Mouse (Mus musculus): ENCODE measurements around the gene Calhm2.

Gene Calhm2

DNA sequence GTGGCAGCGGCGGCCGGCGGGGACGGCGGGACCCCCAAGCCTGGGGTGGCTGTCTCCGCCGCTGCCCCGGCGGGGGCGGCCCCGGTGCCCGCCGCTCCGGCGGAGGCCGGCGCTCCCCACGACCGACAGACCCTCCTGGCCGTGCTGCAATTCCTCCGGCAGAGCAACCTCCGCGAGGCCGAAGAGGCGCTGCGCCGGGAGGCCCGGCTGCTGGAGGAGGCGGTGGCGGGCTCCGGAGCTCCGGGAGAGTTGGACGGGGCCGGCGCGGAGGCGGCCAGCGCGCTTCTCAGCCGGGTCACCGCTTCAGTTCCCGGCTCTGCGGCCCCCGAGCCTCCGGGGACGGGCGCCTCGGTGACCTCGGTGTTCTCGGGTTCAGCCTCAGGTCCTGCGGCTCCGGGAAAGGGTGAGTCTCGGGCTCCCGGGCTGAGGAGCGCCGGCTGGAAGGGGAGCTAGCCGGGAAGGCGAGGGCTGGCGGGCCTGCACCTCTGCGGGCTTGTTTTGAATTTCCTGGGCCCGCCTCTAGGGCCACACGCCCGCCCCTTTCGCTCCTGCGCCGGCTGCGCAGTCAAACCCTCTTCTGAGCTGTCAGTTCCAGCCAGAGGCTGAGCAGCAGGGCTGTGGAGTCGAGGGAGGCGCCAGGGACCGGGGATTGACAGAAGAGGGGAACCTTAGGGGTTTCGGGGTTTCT lies 70.0 kb downstream of the Calhm2 start:
- peak; percentile 58 for DNase-seq (ENCODE audit: low read depth, low spot score)

- DNase-seq (ENCODE audit: low read depth, low spot score): peak; percentile 92
These were observed 70.8 kb downstream of the Calhm2 start, which contains the start of gene Taf5 for GRCm38 (mm10) chr19:47067096-47067882. Gene Taf5 (plus strand): TSS chr19:47067746.

- no peak for DNase-seq (ENCODE audit: low read depth, low spot score)
These were observed 72.2 kb downstream of the Calhm2 start for GRCm38 (mm10) chr19:47065860-47066259.

DNA sequence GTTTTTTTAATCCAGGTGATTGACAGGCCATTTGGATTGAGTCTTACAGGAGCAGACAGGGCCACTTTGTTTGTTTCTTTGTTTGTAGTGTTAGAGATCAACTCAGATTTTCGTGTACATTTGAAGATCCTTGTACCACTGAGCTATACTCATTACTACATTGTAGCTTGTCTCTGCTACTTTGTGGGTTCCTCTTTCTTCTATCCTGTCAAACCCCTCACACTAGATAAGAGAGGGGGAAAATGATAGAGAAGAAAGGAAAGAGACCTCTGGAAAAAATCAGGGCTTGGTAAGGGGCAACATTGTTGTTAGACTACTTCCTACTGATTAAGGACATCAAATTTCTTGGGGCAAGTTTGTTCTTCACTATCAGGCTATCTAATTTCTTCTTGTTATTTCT lies 80.4 kb downstream of the Calhm2 start:
- DNase-seq (ENCODE audit: low read depth, low spot score): no peak

Measured in brain, embryonic 18.5 days (tissue).